Mouse (Mus musculus): ENCODE data around the gene Nol3.

DNA sequence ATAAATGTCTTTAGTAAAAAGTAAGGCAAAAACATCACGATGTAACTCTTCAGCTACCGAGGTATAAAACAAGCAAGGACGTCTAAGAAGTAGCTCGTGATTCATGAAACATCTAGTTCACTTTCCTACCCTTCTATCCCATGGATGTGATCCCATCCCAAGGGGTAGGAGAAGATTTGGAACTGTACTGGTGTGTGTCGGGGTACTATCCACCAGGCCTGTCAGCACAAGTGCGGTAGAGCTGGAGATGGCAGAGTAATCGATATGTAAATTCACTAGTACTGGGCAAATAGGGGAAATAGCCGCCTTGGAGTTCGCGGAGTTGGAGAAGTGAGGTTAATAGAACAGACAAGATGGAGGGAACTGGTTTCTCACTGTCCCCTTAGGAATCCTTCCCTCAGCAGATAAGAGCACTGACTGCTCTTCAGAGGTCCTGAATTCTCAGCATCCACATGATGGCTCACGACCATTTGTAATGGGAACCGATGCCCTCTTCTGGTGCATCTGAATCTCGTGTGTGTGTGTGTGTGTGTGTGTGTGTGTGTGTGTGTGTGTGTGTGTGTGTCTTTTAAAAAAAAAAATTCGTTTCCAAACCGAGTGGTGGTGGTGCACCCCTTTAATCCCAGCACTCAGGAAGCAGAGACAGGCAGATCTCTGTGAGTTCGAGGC lies 12.6 kb upstream of the Nol3 start:
- TF ChIP-seq CTCF (IDR thresholded peaks at IDR 0.05; ENCODE audit: control insufficient read depth, insufficient read depth, low read length) (no peak), POLR2A (IDR thresholded peaks at IDR 0.05; ENCODE audit: borderline replicate concordance, control insufficient read depth, low read depth, low read length) (no peak)
